Mouse (Mus musculus) right cerebral cortex, postnatal 10 days (tissue): ENCODE results near the gene Slc37a4.
"Not testable (repeated sequence)": the region's sequence is repeated elsewhere in the genome, so short reads cannot be mapped to it uniquely, and the experiment has no call there.

Source experiments
- DNase-seq, 2 experiments: peaks; one replicate each; pipeline ENCODE4 v3.0.0; 2021; ENCODE audit warnings: low spot score in 2 of 2

The Slc37a4 gene

GRCm38 (mm10) chr9:44396684-44397411 lies at the start of gene Slc37a4:
Gene Slc37a4 (plus strand): TSS chr9:44396852.
- peak; percentile 96 to 98 for DNase-seq

- DNase-seq: no peak
These were observed 49.5 kb upstream of the Slc37a4 start for GRCm38 (mm10) chr9:44347166-44347565.

DNA sequence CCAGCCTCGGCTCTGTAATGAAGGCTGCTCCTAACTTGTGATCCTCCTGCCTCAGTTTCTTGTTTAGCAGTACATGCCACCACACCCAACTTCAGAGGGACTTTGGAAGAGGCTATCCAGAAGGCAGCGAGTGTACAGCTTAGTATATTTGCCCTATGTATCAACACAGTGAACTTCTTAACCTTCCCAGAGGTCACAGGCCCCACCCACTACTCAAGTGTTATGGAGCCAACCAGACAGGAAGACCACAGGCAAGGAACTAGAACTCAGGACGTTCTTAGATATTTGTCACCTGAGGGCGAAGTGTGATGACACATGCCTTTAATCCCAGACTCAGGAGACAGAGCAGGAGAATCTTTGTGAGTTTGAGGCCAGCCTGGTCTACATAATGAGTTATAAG lies 49.0 kb upstream of the Slc37a4 start:
- DNase-seq: no peak

DNA sequence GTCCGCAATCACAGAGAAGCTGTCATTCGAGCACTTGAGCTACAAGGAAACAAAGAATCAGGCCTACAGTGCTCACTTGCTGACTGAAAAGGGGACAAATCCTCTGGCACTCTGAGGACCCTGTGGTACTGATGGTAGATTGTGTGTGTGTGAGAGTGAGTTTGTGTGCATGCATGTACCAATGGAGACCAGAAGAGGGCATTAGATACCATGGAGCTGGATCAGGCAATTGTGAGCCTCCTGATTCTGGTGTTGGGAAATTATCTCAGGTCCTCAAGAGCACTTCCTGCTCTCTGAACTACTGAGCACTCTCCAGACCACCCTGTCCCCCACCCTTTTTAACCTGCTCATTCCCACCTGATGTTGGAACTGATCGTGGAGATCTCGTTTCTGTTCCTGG lies 48.1 kb upstream of the Slc37a4 start:
- no peak for DNase-seq

- no peak for DNase-seq
These were observed 45.3 kb upstream of the Slc37a4 start for GRCm38 (mm10) chr9:44351396-44351795.

GRCm38 (mm10) chr9:44352337-44352736 lies 44.3 kb upstream of the Slc37a4 start:
- no peak for DNase-seq

DNA sequence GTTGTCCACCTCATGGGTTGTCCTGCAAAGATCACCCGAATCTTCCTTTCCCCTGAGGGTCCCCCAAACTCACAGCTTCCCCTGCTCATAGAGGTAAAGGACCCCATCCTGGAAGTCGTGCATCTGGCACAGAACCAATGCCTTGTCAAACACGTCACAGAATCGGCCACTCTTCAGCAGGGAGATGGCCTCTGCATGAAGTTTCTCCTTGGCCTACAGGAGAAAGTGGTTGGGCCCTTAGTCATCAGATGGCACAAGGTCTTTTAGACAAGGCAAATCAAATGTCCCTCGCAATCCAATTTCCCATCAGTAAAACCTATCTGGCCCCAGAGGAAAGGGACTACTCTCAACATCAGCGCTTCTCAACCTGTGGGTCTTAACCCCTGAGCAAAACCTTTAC lies 43.5 kb upstream of the Slc37a4 start:
- DNase-seq: no peak

DNA sequence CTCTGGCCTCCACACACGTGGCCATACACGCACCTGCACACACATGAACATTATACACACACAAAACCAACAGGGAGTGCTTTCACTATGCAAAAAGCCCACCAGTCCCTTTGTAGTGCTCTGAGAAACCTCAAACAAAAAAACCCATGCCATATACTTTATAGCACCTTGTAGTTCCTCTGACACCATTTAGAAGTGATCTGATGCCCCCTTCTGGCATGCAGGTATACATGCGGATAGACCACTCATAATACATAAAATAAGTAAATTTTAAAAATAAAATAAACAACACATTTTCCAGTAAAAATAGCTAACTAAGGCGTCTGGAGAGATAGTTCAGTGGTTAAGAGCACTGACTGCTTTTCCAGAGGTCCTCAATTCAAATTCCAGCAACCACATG lies 39.4 kb upstream of the Slc37a4 start:
- no peak for DNase-seq

DNA sequence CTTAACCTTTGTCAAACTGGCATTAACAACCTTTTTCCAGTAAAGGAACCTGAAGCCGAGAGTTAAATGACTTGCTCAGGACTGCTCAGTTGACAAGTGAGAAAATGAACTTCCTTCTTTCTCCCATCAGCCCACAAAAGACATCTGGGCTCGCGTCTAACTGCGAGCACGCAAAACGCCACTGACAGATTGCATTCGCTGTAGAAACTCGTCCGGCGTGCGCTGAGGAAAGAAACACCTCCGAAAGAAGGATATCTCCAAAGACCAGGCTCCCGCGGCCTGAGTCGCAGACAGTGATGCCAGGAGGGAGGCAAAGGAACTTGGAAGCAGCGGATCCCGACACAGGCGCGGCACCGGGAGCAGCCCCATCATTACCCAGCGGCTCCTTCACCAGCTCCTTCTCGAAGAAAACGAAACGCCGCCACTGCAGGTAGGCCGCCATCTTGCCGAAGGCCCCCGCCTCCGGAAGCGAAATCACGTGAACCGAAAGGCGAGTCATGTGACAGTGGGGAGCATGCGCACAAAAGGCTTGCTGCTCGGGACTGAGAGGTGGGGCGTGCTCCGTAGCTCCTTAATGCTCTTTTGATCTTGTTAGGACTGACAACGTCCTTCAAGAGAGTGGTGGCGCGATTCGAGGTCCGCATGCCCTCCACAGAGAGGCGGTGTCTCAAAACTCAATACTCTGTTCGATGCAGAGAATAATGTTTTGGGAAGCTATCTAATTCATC lies 35.3 kb upstream of the Slc37a4 start, which contains the start of gene Vps11:
Vps11 (minus strand) TSS at position 481 of the 728 bp plus-strand sequence.
- DNase-seq: peak; percentile 97 to 98

DNA sequence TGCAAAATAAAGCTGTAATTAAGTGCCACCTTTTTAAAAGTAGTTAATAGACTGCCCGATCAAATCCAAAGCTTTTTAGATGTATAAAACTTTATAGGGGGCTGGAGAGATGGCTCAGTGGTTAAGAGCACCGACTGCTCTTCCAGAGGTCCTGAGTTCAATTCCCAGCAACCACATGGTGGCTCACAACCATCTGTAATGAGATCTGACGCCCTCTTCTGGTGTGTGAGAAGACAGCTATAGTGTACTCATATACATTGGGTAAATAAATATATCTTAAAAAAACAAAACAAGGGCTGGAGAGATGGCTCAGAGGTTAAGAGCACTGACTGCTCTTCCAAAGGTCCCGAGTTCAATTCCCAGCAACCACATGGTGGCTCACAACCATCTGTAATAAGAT lies 34.7 kb upstream of the Slc37a4 start:
- not testable (repeated sequence) for DNase-seq

- DNase-seq: no peak
These were observed 32.2 kb upstream of the Slc37a4 start for GRCm38 (mm10) chr9:44364480-44364879.

GRCm38 (mm10) chr9:44373386-44373785 lies 23.3 kb upstream of the Slc37a4 start:
- no peak for DNase-seq

DNA sequence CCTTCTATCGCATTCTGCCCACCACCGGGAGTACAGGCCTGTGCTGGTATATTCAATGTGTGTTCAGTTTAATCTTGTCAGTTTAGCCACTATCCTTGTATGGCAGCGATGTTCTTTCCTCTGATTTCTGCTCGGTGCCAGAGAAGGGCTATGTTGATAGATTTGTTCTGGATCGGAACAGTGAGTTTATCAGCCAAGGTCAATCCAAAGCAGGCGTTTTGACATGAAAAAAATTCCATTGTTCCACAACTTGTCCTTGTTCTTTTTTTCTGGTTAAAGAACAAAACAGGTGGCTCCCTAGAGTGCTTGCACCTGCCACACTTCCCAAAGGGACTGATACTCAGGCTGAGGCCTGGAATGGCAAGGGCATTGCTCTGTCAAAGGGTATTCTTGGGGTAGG lies 20.5 kb upstream of the Slc37a4 start:
- no peak for DNase-seq

GRCm38 (mm10) chr9:44377335-44377734 lies 19.3 kb upstream of the Slc37a4 start:
- DNase-seq: not testable (repeated sequence)

GRCm38 (mm10) chr9:44378153-44378730 lies 18.4 kb upstream of the Slc37a4 start:
- no peak for DNase-seq

- DNase-seq: peak; percentile 99
These were observed 17.4 kb upstream of the Slc37a4 start, which contains the start of gene Hyou1 for GRCm38 (mm10) chr9:44379054-44379834. Gene Hyou1 (plus strand): TSS chr9:44379490.

GRCm38 (mm10) chr9:44379862-44380261 lies 16.8 kb upstream of the Slc37a4 start:
- DNase-seq: peak; percentile 52 to 53

DNA sequence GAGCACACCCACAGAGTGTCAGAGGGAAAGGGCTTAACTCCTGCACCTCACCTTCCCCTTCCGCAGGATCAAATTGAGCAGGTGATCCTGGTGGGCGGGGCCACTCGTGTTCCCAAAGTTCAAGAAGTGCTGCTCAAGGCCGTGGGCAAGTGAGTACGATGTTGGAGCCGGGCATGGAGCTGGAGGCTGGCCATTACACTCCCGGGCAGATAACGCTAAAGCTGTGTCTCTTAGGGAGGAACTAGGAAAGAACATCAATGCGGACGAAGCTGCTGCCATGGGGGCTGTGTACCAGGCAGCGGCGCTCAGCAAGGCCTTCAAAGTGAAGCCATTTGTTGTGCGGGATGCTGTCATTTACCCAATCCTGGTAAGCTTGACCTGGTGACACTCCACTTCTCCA lies 12.1 kb upstream of the Slc37a4 start:
- no peak for DNase-seq

GRCm38 (mm10) chr9:44387221-44387620 lies 9.4 kb upstream of the Slc37a4 start:
- no peak for DNase-seq

- DNase-seq: peak in 1 of 2 experiments; percentile 68
These were observed 7.4 kb upstream of the Slc37a4 start for GRCm38 (mm10) chr9:44389273-44389672.

DNA sequence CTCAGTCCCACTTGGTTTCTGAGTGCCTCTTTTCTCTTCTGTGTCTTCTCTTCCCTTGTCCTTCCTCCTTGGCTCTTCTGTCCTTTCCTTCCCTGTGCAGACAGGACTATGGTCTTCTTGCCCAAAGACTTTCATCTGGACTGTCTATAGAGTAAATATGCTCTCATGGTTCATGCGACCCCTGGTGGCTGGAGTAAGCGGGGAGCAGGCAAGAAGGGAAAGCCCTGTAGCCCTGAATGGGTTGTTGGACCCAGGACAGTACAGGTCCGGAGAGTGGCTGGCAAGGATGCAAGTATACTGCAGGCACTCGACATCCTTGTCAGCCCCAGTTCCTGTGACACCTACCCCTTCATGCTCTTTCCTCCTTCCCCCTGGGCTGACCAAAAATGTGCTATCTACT lies 5.2 kb upstream of the Slc37a4 start:
- DNase-seq: peak in 1 of 2 experiments; percentile 81

- DNase-seq: no peak
These were observed 1.4 kb downstream of the Slc37a4 start for GRCm38 (mm10) chr9:44398087-44398486.
